Mouse (Mus musculus): ENCODE results near the gene Frat1. TPM values are rescaled to one million over a fixed set of nuclear protein-coding genes. Genes with fewer than 3 reads are reported as not detected.
A peak's percentile ranks its signal among the peaks of the same experiment; 100 is the strongest.

Frat1 gene
- polyA plus RNA-seq, 1 experiment, result 2.3 TPM

- Histone ChIP-seq H3K36me3 (ENCODE audit: control insufficient read depth) (peaks cover 9% of the 10 kb centered on the region), H3K4me1 (ENCODE audit: control insufficient read depth) (peaks cover 92% of the 10 kb centered on the region), H3K9me3 (ENCODE audit: control insufficient read depth, low read length) (no peaks in the 10 kb centered on the region), H3K4me3 (replicated peaks) (peak overlapping the region; percentile 56), H3K27me3 (ENCODE audit: control insufficient read depth) (no peaks in the 10 kb centered on the region)
- TF ChIP-seq GATA1 (IDR thresholded peaks at IDR 0.05; ENCODE audit: low read length), result no peak
- TF ChIP-seq TAL1 (IDR thresholded peaks at IDR 0.05; ENCODE audit: low read length), result no peak
These were observed 6.9 kb downstream of the Frat1 start for GRCm38 (mm10) chr19:41836719-41837118.

- Histone ChIP-seq H3K4me3 (replicated peaks) (peak overlapping the region; percentile 40), H3K27me3 (ENCODE audit: control insufficient read depth) (no peaks in the 10 kb centered on the region), H3K4me1 (ENCODE audit: control insufficient read depth) (peaks cover 88% of the 10 kb centered on the region), H3K36me3 (ENCODE audit: control insufficient read depth) (peaks cover 9% of the 10 kb centered on the region), H3K9me3 (ENCODE audit: control insufficient read depth, low read length) (no peaks in the 10 kb centered on the region)
- TF ChIP-seq GATA1 (IDR thresholded peaks at IDR 0.05; ENCODE audit: low read length) (peak; percentile 68), TAL1 (IDR thresholded peaks at IDR 0.05; ENCODE audit: low read length) (peak; percentile 38; the same call in 2 of the 3 replicates)
These were observed 7.6 kb downstream of the Frat1 start for GRCm38 (mm10) chr19:41837194-41837916.

- Histone ChIP-seq H3K9me3 (ENCODE audit: control insufficient read depth, low read length) (no peaks in the 10 kb centered on the region), H3K4me1 (ENCODE audit: control insufficient read depth) (peaks cover 87% of the 10 kb centered on the region), H3K36me3 (ENCODE audit: control insufficient read depth) (peaks cover 5% of the 10 kb centered on the region)
These were observed 8.1 kb downstream of the Frat1 start for GRCm38 (mm10) chr19:41837917-41838261.

GRCm38 (mm10) chr19:41838808-41839207 is 9.0 kb downstream of the Frat1 start:
- Histone ChIP-seq H3K4me1 (ENCODE audit: control insufficient read depth) (peaks cover 82% of the 10 kb centered on the region), H3K9me3 (ENCODE audit: control insufficient read depth, low read length) (no peaks in the 10 kb centered on the region), H3K27me3 (ENCODE audit: control insufficient read depth) (no peaks in the 10 kb centered on the region), H3K36me3 (ENCODE audit: control insufficient read depth) (no peaks in the 10 kb centered on the region; the same call in 1 of the 2 replicates), H3K4me3 (replicated peaks) (peak overlapping the region; percentile 40)
- no peak for TF ChIP-seq GATA1 (IDR thresholded peaks at IDR 0.05; ENCODE audit: low read length)

More at GRCm38 (mm10) chr19:41837917-41838261, 8.1 kb downstream of the Frat1 start:
- Histone ChIP-seq H3K4me3 (replicated peaks) (peak overlapping the region; percentile 40), H3K27me3 (ENCODE audit: control insufficient read depth) (no peaks in the 10 kb centered on the region)
- TF ChIP-seq TAL1 (IDR thresholded peaks at IDR 0.05; ENCODE audit: low read length), result no peak
- 0 out of 2 replicates have a peak, but pooled peaks have one; percentile 1 for TF ChIP-seq GATA1 (IDR thresholded peaks at IDR 0.05; ENCODE audit: low read length)

GRCm38 (mm10) chr19:41839685-41840084 is 9.9 kb downstream of the Frat1 start:
- Histone ChIP-seq H3K9me3 (ENCODE audit: control insufficient read depth, low read length) (no peaks in the 10 kb centered on the region), H3K27me3 (ENCODE audit: control insufficient read depth) (no peaks in the 10 kb centered on the region), H3K4me3 (replicated peaks) (no peak overlapping the region), H3K36me3 (ENCODE audit: control insufficient read depth) (peaks cover 6% of the 10 kb centered on the region), H3K4me1 (ENCODE audit: control insufficient read depth) (peaks cover 83% of the 10 kb centered on the region)
- TF ChIP-seq TAL1 (IDR thresholded peaks at IDR 0.05; ENCODE audit: low read length) (no peak), GATA1 (IDR thresholded peaks at IDR 0.05; ENCODE audit: low read length) (no peak)

- Histone ChIP-seq H3K4me1 (ENCODE audit: control insufficient read depth) (peaks cover 81% of the 10 kb centered on the region), H3K36me3 (ENCODE audit: control insufficient read depth) (peaks cover 11% of the 10 kb centered on the region), H3K27me3 (ENCODE audit: control insufficient read depth) (no peaks in the 10 kb centered on the region), H3K4me3 (replicated peaks) (no peak overlapping the region), H3K9me3 (ENCODE audit: control insufficient read depth, low read length) (no peaks in the 10 kb centered on the region)
- TF ChIP-seq GATA1 (IDR thresholded peaks at IDR 0.05; ENCODE audit: low read length) (no peak), TAL1 (IDR thresholded peaks at IDR 0.05; ENCODE audit: low read length) (no peak)
These were observed 11.5 kb downstream of the Frat1 start for GRCm38 (mm10) chr19:41841105-41841750.

GRCm38 (mm10) chr19:41842196-41842595 is 12.4 kb downstream of the Frat1 start:
- H3K4me1 ChIP-seq (ENCODE audit: control insufficient read depth), result peaks cover 81% of the 10 kb centered on the region
- no peaks in the 10 kb centered on the region for H3K9me3 ChIP-seq (ENCODE audit: control insufficient read depth, low read length)
- peaks cover 11% of the 10 kb centered on the region for H3K36me3 ChIP-seq (ENCODE audit: control insufficient read depth)
- no peaks in the 10 kb centered on the region for H3K27me3 ChIP-seq (ENCODE audit: control insufficient read depth)
- H3K4me3 ChIP-seq (replicated peaks), result no peak overlapping the region
- no peak for TF ChIP-seq GATA1 (IDR thresholded peaks at IDR 0.05; ENCODE audit: low read length)
- TF ChIP-seq TAL1 (IDR thresholded peaks at IDR 0.05; ENCODE audit: low read length), result no peak

DNA sequence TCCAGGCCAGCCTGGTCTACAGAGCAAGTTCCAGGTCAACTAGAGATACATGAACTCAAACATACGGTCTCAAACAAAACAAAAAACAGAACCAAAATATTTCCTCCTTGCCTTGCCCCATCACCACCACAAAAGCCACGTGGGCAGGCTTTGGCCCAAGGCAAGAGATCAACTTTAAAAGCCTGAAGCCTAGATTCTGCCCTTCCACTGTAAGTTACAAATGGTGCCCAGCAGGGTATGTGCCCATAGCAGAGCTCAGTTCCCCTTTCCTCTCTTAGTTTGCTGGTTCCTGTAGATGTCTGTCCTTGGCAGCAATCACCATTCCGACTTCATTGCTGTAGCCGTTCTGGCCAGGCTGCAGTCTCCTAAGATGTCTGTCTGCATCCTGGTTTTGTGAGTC is 12.9 kb downstream of the Frat1 start:
- peaks cover 76% of the 10 kb centered on the region for H3K4me1 ChIP-seq (ENCODE audit: control insufficient read depth)
- TF ChIP-seq GATA1 (IDR thresholded peaks at IDR 0.05; ENCODE audit: low read length), result no peak
- H3K4me3 ChIP-seq (replicated peaks), result no peak overlapping the region
- peaks cover 11% of the 10 kb centered on the region for H3K36me3 ChIP-seq (ENCODE audit: control insufficient read depth)
- no peaks in the 10 kb centered on the region for H3K9me3 ChIP-seq (ENCODE audit: control insufficient read depth, low read length)
- no peaks in the 10 kb centered on the region for H3K27me3 ChIP-seq (ENCODE audit: control insufficient read depth)

DNA sequence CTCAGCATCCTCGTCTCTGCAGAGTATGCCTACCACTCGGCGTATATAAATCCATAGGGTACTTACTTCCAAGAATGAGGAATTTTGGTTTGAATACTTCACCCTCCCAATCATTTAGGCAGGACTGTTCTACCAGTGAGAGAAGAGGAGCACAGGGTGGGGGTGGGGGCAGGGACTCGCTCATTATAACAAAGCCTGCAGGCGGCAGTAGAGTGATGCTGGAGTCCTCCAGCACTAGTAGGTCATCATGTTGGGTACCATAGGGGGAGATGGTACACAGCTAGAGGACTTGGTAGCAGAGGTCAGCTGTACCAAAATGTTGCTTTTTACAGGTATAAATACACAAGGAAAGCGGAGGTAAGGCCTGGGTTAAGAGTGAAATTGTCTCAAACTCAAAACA is 14.6 kb downstream of the Frat1 start:
- H3K9me3 ChIP-seq (ENCODE audit: control insufficient read depth, low read length), result no peaks in the 10 kb centered on the region
- H3K27me3 ChIP-seq (ENCODE audit: control insufficient read depth), result no peaks in the 10 kb centered on the region
- no peak for TF ChIP-seq GATA1 (IDR thresholded peaks at IDR 0.05; ENCODE audit: low read length)
- H3K36me3 ChIP-seq (ENCODE audit: control insufficient read depth), result peaks cover 11% of the 10 kb centered on the region
- H3K4me1 ChIP-seq (ENCODE audit: control insufficient read depth), result peaks cover 68% of the 10 kb centered on the region
- H3K4me3 ChIP-seq (replicated peaks), result no peak overlapping the region

Measured in erythroblast, embryonic 14.5 days (primary cell).